Mouse (Mus musculus) cerebellum, postnatal 4 days (tissue): ENCODE data around the gene Scgb1b19.
"Not testable (repeated sequence)": the region's sequence is repeated elsewhere in the genome, so short reads cannot be mapped to it uniquely, and the experiment has no call there.

Experiments used
- DNase-seq, 2 experiments: peaks; one replicate each; pipeline ENCODE4 v3.0.0; 2022; ENCODE audit warnings: low spot score in 2 of 2, mixed read lengths in 1 of 2

The Scgb1b19 gene

GRCm38 (mm10) chr7:33286991-33287390 lies at the start of gene Scgb1b19:
Gene Scgb1b19 (plus strand): TSS chr7:33287291.
- not testable (repeated sequence) for DNase-seq

- not testable (repeated sequence) for DNase-seq
Measured at GRCm38 (mm10) chr7:33280238-33280637, 6.9 kb upstream of the Scgb1b19 start, which contains the start of gene Scgb2b19. Gene Scgb2b19 (minus strand): TSS chr7:33280338.
